Mouse (Mus musculus) embryonic facial prominence, embryonic 13.5 days (tissue): ENCODE measurements around the gene Nsun6. TPM values are rescaled to one million over a fixed set of nuclear protein-coding genes. Genes with fewer than 3 reads are reported as not detected.

Experiments
- ATAC-seq: fragments of 200-750 bp; cut with Nextera tagmentation; 2 replicates; pipeline ENCODE4 v1.8.0; 2017; ENCODE audit warnings: low read depth; ENCODE audit not compliant: insufficient number of reproducible peaks, insufficient read depth, low FRiP score, low TSS enrichment
- H3K27ac ChIP-seq: fragments of 300-500 bp; sonication (generic); 2 replicates; pipeline ENCODE4 v1.5.1; 2015; ENCODE audit warnings: moderate library complexity, mild to moderate bottlenecking, inconsistent platforms
- H3K27me3 ChIP-seq: fragments of 300-500 bp; sonication (generic); 2 replicates; pipeline ENCODE4 v1.6.1; 2015; ENCODE audit warnings: mild to moderate bottlenecking, inconsistent platforms
- H3K36me3 ChIP-seq: fragments of 300-500 bp; sonication (generic); 2 replicates; pipeline ENCODE4 v1.6.1; 2015; ENCODE audit warnings: mild to moderate bottlenecking, inconsistent platforms
- H3K4me1 ChIP-seq: fragments of 300-500 bp; sonication (generic); 2 replicates; pipeline ENCODE4 v1.6.1; 2015; ENCODE audit warnings: inconsistent platforms
- H3K4me2 ChIP-seq: fragments of 300-500 bp; sonication (generic); 2 replicates; pipeline ENCODE4 v1.6.1; 2015; ENCODE audit warnings: moderate library complexity, mild to moderate bottlenecking, inconsistent platforms
- H3K4me3 ChIP-seq: fragments of 300-500 bp; sonication (generic); 2 replicates; pipeline ENCODE4 v1.5.1; 2015; ENCODE audit warnings: mild to moderate bottlenecking, inconsistent platforms
- H3K9ac ChIP-seq: fragments of 300-500 bp; sonication (generic); 2 replicates; pipeline ENCODE4 v1.6.1; 2015; ENCODE audit warnings: mild to moderate bottlenecking, inconsistent platforms
- H3K9me3 ChIP-seq: fragments of 300-500 bp; sonication (generic); 2 replicates; pipeline ENCODE4 v1.6.1; 2016; ENCODE audit warnings: inconsistent platforms
- WGBS: fragments of 180-500 bp; shearing (Covaris S2); methylation state at CpG from one replicate; pipeline ENCODE4 v1.1.7; 2015; ENCODE audit warnings: mixed read lengths; 5-methylcytosine and 5-hydroxymethylcytosine counted together
- polyA plus RNA-seq: library from polyadenylated mRNA; unstranded; fragments of >200 nt; fragmentation: Nextera tagmentation; extraction: Ambion mirVana; gene quantifications from 2 replicates; pipeline ENCODE4 v1.2.1, GENCODE M21; 2015

The Nsun6 gene
- polyA plus RNA-seq, 1 experiment from 2014 or later, result 16.8 TPM

DNA sequence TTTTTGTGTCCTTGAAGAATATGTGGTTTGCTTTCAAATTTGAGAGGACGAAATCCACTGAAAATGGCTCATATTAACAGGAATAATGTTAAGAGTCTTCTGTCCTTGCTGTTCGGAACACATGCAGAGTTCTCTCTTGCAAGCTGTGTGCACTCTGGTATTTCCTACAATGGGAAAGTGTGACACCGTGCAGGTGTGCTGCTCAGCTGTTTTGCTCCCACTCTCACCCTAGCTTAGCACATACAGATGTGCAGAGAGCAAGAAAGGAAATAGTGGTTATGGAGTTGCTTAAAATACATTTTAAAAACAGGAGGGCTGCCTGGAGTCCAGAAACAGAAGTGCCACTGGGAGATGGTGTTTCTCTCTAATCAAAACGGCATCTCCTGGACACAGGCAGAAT lies 65.5 kb downstream of the Nsun6 start:
- no peak overlapping the region for H3K9ac ChIP-seq
- no peak overlapping the region for H3K4me2 ChIP-seq
- no peak overlapping the region for H3K27ac ChIP-seq
- no peak for ATAC-seq
- no peak overlapping the region for H3K4me3 ChIP-seq
- H3K9me3 ChIP-seq, result no peaks in the 10 kb centered on the region
- no peaks in the 10 kb centered on the region for H3K4me1 ChIP-seq
- 82% methylated on average over 4 of the region's 4 CpGs for WGBS
- H3K27me3 ChIP-seq, result no peaks in the 10 kb centered on the region
- peaks cover 10% of the 10 kb centered on the region; the same call in 1 of the 2 replicates for H3K36me3 ChIP-seq

DNA sequence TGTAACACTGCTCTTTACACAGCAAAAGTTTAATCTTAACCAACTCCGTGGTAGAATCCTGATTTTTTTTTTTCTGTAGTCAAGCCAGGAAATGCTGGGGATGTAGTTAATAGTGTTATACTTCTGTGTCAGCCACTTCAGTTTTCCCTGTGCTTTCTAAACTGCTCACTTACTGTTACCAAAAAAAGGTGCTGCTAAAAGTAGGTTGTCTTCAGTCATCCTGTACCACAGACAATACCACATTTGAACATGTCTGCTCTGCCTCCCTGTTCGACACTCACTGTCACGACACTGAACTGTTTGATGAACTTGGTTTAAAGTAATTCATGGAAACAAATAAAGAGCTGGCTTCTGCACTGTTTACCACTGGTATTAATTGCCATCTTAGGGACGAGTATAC lies 66.4 kb downstream of the Nsun6 start:
- H3K4me2 ChIP-seq, result no peak overlapping the region
- no peaks in the 10 kb centered on the region for H3K9me3 ChIP-seq
- H3K4me3 ChIP-seq, result no peak overlapping the region
- H3K27me3 ChIP-seq, result no peaks in the 10 kb centered on the region
- H3K9ac ChIP-seq, result no peak overlapping the region
- no peak overlapping the region for H3K27ac ChIP-seq
- no peak for ATAC-seq
- no peaks in the 10 kb centered on the region for H3K4me1 ChIP-seq
- H3K36me3 ChIP-seq, result peaks cover 10% of the 10 kb centered on the region; the same call in 1 of the 2 replicates
- WGBS, result 81% methylated on average over 4 of the region's 4 CpGs

DNA sequence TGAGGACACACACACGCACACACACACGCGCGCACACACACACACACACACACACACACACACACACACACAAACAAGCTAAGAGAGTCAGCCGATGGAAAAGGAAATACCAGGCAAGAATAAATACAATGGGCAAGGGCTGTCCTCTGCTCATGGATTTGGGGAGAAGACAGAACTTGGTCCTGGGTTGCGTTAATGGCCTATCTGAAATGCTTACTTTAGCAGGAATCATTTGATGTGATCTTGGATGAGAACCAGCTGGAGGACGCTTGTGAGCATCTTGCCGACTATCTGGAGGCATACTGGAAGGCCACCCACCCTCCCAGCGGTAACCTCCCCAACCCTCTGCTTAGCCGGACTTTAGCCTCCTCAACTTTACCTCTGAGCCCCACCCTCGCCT lies 70.8 kb downstream of the Nsun6 start:
- Histone ChIP-seq H3K9me3 (no peaks in the 10 kb centered on the region), H3K36me3 (peaks cover 10% of the 10 kb centered on the region; the same call in 1 of the 2 replicates), H3K9ac (no peak overlapping the region), H3K27me3 (no peaks in the 10 kb centered on the region), H3K4me1 (no peaks in the 10 kb centered on the region), H3K4me3 (no peak overlapping the region), H3K27ac (no peak overlapping the region), H3K4me2 (no peak overlapping the region)
- no peak for ATAC-seq
- WGBS, result 86% methylated on average over 11 of the region's 11 CpGs

DNA sequence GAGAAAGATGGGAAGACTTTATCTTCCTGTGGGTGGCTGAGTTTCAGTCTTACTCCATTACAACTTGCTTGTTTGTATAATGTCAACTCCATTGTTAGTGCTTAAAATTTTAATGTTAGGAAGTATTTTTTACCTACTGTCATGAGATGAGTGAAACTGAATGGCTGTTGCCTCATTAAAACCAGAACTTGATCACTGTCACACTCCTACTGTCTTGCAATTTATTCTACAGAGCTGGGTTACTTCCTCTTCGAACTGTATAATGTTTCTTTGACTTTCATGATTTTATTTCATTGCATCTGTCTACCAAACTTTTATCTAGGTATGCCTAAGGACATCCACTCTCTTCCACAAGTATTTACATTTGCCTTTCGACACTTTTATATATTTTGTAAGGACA lies 93.4 kb downstream of the Nsun6 start:
- H3K9ac ChIP-seq, result no peak overlapping the region

DNA sequence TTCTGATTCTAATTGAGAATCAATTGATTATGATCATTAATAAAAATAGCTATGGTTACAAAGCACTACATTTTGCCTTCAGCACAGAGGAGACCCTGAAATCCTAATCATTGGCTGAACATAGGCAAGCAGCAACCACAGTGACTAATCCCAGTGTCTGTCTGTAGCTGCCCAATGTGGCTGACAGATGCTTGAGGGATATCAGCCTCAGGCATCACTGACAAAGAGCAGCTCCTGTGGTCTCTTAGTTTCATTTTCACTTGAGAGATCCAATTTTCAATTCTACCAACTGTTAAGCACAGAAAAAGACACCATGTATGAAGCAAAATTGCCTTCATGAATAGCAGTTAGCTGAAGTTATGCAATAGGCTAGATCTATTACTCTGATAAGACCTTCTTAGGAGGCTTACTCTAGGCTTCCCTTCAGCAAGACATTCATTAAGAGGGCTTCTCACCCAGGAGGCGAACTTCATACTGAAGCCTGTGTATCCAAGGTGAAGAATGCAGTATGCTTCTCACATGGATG lies 93.8 kb downstream of the Nsun6 start:
- no peaks in the 10 kb centered on the region for H3K9me3 ChIP-seq
- H3K9ac ChIP-seq, result no peak overlapping the region
- 66% methylated on average over 1 of the region's 1 CpGs for WGBS

More for the DNA sequence above, 93.4 kb downstream of the Nsun6 start:
- Histone ChIP-seq H3K4me2 (no peak overlapping the region), H3K27me3 (no peaks in the 10 kb centered on the region), H3K27ac (no peak overlapping the region), H3K9me3 (no peaks in the 10 kb centered on the region), H3K36me3 (no peaks in the 10 kb centered on the region), H3K4me1 (peaks cover 4% of the 10 kb centered on the region; the same call in 1 of the 2 replicates), H3K4me3 (no peak overlapping the region)
- 88% methylated on average over 2 of the region's 2 CpGs for WGBS
- no peak for ATAC-seq

DNA sequence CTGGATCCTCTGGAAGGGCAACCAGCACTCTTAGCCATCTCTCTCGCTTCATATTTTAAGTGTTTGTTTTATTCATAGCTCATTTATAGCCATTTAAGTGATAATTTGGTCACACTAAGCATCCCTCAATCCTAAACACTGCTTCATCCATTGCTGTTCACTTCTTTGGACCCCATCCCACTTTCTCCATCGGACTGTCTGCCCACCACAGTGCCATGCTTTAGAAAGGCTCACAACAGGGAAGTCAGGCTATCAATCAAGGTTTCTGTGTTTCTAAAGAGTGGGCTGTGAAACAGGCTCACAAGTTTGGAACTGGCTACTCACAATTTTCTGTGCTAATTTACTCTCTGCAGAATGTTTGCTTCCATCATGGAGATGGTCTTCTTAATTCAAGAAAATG lies 101.8 kb downstream of the Nsun6 start:
- no peak overlapping the region for H3K4me2 ChIP-seq
- no peak overlapping the region for H3K4me3 ChIP-seq
- H3K9ac ChIP-seq, result no peak overlapping the region
- no peak for ATAC-seq
- H3K36me3 ChIP-seq, result no peaks in the 10 kb centered on the region
- H3K9me3 ChIP-seq, result no peaks in the 10 kb centered on the region
- 80% methylated on average over 2 of the region's 2 CpGs for WGBS
- no peak overlapping the region for H3K27ac ChIP-seq
- no peaks in the 10 kb centered on the region for H3K27me3 ChIP-seq
- H3K4me1 ChIP-seq, result no peaks in the 10 kb centered on the region

More for the DNA sequence above, 93.8 kb downstream of the Nsun6 start:
- Histone ChIP-seq H3K27me3 (no peaks in the 10 kb centered on the region), H3K4me2 (no peak overlapping the region), H3K36me3 (no peaks in the 10 kb centered on the region), H3K4me3 (no peak overlapping the region), H3K27ac (no peak overlapping the region), H3K4me1 (peaks cover 4% of the 10 kb centered on the region; the same call in 1 of the 2 replicates)
- ATAC-seq, result no peak

Other genes starting within 250 kb of the Nsun6 start
- gene Arl5b, start 5.7 kb downstream of the Nsun6 start, polyA plus RNA-seq, result 37.9 and 41.7 TPM in 2 replicates